Mouse (Mus musculus) bone marrow macrophage, adult 2 months (primary cell): ENCODE results near the gene Supt3. TPM values are rescaled to one million over a fixed set of nuclear protein-coding genes. Genes with fewer than 3 reads are reported as not detected.

Experiments used
- H3K27ac ChIP-seq: 2 replicates; pipeline ENCODE4 v1.5.1; 2012; ENCODE audit warnings: low read depth, low read length; ENCODE audit not compliant: insufficient read depth
- H3K4me1 ChIP-seq: 2 replicates; pipeline ENCODE4 v1.6.1; 2012; ENCODE audit warnings: low read length; ENCODE audit not compliant: control insufficient read depth, insufficient read depth
- H3K4me3 ChIP-seq: 2 replicates; pipeline ENCODE4 v1.5.1; 2012; ENCODE audit warnings: mild to moderate bottlenecking, low read length, moderate library complexity; ENCODE audit not compliant: insufficient read depth
- CTCF ChIP-seq: IDR thresholded peaks from 2 replicates; pipeline ENCODE4 v1.5.1; 2012; ENCODE audit warnings: low read depth, mild to moderate bottlenecking, low read length, moderate library complexity
- POLR2A ChIP-seq: IDR thresholded peaks from 2 replicates; pipeline ENCODE4 v1.6.1; 2012; ENCODE audit warnings: mild to moderate bottlenecking, low read depth, low read length, borderline replicate concordance
- polyA plus RNA-seq: library from polyadenylated mRNA; stranded (reverse); fragments of >200 nt; gene quantifications from 2 replicates; pipeline ENCODE4 v1.2.4, GENCODE M21; 2012; ENCODE audit not compliant: missing spikeins, insufficient read depth, insufficient read length

Supt3 gene
- polyA plus RNA-seq, 1 experiment = 14.5 TPM

- Histone ChIP-seq H3K27ac (no peak overlapping the region), H3K4me1 (no peaks in the 10 kb centered on the region), H3K4me3 (no peak overlapping the region)
- TF ChIP-seq POLR2A (no peak), CTCF (no peak)
Observed at GRCm38 (mm10) chr17:45041084-45041483, 264.1 kb downstream of the Supt3 start.

GRCm38 (mm10) chr17:45045804-45046203 is 268.9 kb downstream of the Supt3 start:
- no peak overlapping the region for H3K4me3 ChIP-seq
- no peaks in the 10 kb centered on the region for H3K4me1 ChIP-seq
- no peak overlapping the region for H3K27ac ChIP-seq
- no peak for TF ChIP-seq POLR2A
- TF ChIP-seq CTCF = peak; percentile 44; the same call in 1 of the 2 replicates

GRCm38 (mm10) chr17:45046583-45046982 is 269.6 kb downstream of the Supt3 start:
- H3K4me1 ChIP-seq = no peaks in the 10 kb centered on the region
- TF ChIP-seq POLR2A = no peak
- TF ChIP-seq CTCF = no peak

GRCm38 (mm10) chr17:45047236-45047635 is 270.3 kb downstream of the Supt3 start:
- no peak for TF ChIP-seq POLR2A
- TF ChIP-seq CTCF = no peak

More at GRCm38 (mm10) chr17:45046583-45046982, 269.6 kb downstream of the Supt3 start:
- H3K27ac ChIP-seq = no peak overlapping the region
- no peak overlapping the region for H3K4me3 ChIP-seq

GRCm38 (mm10) chr17:45051971-45052370 is 275.0 kb downstream of the Supt3 start:
- H3K4me3 ChIP-seq = no peak overlapping the region
- TF ChIP-seq CTCF = no peak
- TF ChIP-seq POLR2A = no peak
- no peaks in the 10 kb centered on the region for H3K4me1 ChIP-seq
- H3K27ac ChIP-seq = no peak overlapping the region

More at GRCm38 (mm10) chr17:45047236-45047635, 270.3 kb downstream of the Supt3 start:
- Histone ChIP-seq H3K27ac (no peak overlapping the region), H3K4me1 (no peaks in the 10 kb centered on the region), H3K4me3 (no peak overlapping the region)

- H3K4me3 ChIP-seq = no peak overlapping the region
- TF ChIP-seq CTCF (no peak), POLR2A (no peak)
Observed at GRCm38 (mm10) chr17:45053371-45053770, 276.4 kb downstream of the Supt3 start.

GRCm38 (mm10) chr17:45054526-45054925 is 277.6 kb downstream of the Supt3 start:
- H3K27ac ChIP-seq = no peak overlapping the region
- H3K4me3 ChIP-seq = no peak overlapping the region
- no peak for TF ChIP-seq CTCF
- no peak for TF ChIP-seq POLR2A
- H3K4me1 ChIP-seq = no peaks in the 10 kb centered on the region

More at GRCm38 (mm10) chr17:45053371-45053770, 276.4 kb downstream of the Supt3 start:
- no peak overlapping the region for H3K27ac ChIP-seq
- no peaks in the 10 kb centered on the region for H3K4me1 ChIP-seq

GRCm38 (mm10) chr17:45056894-45057293 is 279.9 kb downstream of the Supt3 start:
- no peaks in the 10 kb centered on the region for H3K4me1 ChIP-seq

GRCm38 (mm10) chr17:45057780-45058179 is 280.8 kb downstream of the Supt3 start:
- TF ChIP-seq CTCF = no peak
- no peak for TF ChIP-seq POLR2A
- H3K4me1 ChIP-seq = no peaks in the 10 kb centered on the region
- no peak overlapping the region for H3K27ac ChIP-seq
- H3K4me3 ChIP-seq = no peak overlapping the region

More at GRCm38 (mm10) chr17:45056894-45057293, 279.9 kb downstream of the Supt3 start:
- no peak overlapping the region for H3K4me3 ChIP-seq
- no peak for TF ChIP-seq POLR2A
- no peak for TF ChIP-seq CTCF
- H3K27ac ChIP-seq = no peak overlapping the region

GRCm38 (mm10) chr17:45058566-45059363 is 281.8 kb downstream of the Supt3 start:
- no peak overlapping the region for H3K4me3 ChIP-seq
- H3K4me1 ChIP-seq = no peaks in the 10 kb centered on the region
- no peak for TF ChIP-seq POLR2A
- no peak for TF ChIP-seq CTCF
- H3K27ac ChIP-seq = no peak overlapping the region
